In genomic region chr2:27897161-27897560, GRCm38 (mm10) we compare ENCODE assay signal across 15 mouse cellular contexts. TPM values are rescaled to one million over a fixed set of nuclear protein-coding genes. Genes with fewer than 3 reads are reported as not detected.
A peak's percentile ranks its signal among the peaks of the same experiment; 100 is the strongest.
DNase-seq lines count a peak whose midpoint lies in the region; ATAC-seq lines count a peak whose summit lies in the region.
"Had no signal": no experiment of that assay in that cellular context is flagged by ENCODE, and none has a peak within 500 bp of the region (broad histone marks: within the 10 kb centered on the region; RNA-seq: fewer than 3 reads in every experiment).

No protein-coding gene starts in this region.

- WGBS in embryonic facial prominence, embryonic 10.5 days = 59% methylated on average over 6 of the region's 6 CpGs
- WGBS in hindbrain, embryonic 13.5 days = 70% methylated on average over 6 of the region's 6 CpGs

- H3K4me3 ChIP-seq in embryonic facial prominence, embryonic 10.5 days = no peak overlapping the region
- H3K4me3 ChIP-seq in hindbrain, embryonic 13.5 days = no peak overlapping the region
- H3K4me3 ChIP-seq: intestine, embryonic 15.5 days; limb, embryonic 12.5 days had no signal

- ATAC-seq in hindbrain, embryonic 13.5 days (ENCODE audit: low FRiP score) = no peak
- ATAC-seq in activated CD4-positive, CD25-positive, alpha-beta regulatory T cell, adult 4 months = no peak
- ATAC-seq in megakaryocyte-erythroid progenitor cell, adult 5-6 weeks (replicated peaks; ENCODE audit: low FRiP score, low TSS enrichment, poor library complexity, severe bottlenecking) = no peak
- ATAC-seq: intestine, embryonic 15.5 days had no signal

- no peak overlapping the region for H3K4me2 ChIP-seq in hindbrain, embryonic 13.5 days
- H3K4me2 ChIP-seq: intestine, embryonic 15.5 days; limb, embryonic 12.5 days; midbrain, embryonic 11.5 days had no signal

- peaks cover 50% of the 10 kb centered on the region for H3K4me1 ChIP-seq in embryonic facial prominence, embryonic 10.5 days
- peaks cover 9% of the 10 kb centered on the region for H3K4me1 ChIP-seq in hindbrain, embryonic 13.5 days (replicated peaks)

- peak overlapping the region; percentile 40; the same call in 1 of the 2 replicates for H3K27ac ChIP-seq in embryonic facial prominence, embryonic 10.5 days (replicated peaks)
- H3K27ac ChIP-seq in hindbrain, embryonic 13.5 days = no peak overlapping the region
- H3K27ac ChIP-seq: intestine, embryonic 15.5 days; limb, embryonic 12.5 days had no signal

- no peak overlapping the region for H3K9ac ChIP-seq in hindbrain, embryonic 13.5 days
- H3K9ac ChIP-seq: intestine, embryonic 15.5 days; limb, embryonic 12.5 days had no signal

- H3K36me3 ChIP-seq in embryonic facial prominence, embryonic 10.5 days (replicated peaks) = no peaks in the 10 kb centered on the region; the same call in 1 of the 2 replicates
- H3K36me3 ChIP-seq in hindbrain, embryonic 13.5 days = no peaks in the 10 kb centered on the region
- H3K36me3 ChIP-seq: intestine, embryonic 15.5 days had no signal

- intact Hi-C loops in heart, postnatal 25 days (cut with DNase I) = no loop called here

- DNase-seq in heart, adult 11 months = peak; percentile 99
- DNase-seq in heart, adult 8-10 months (ENCODE audit: low spot score) = no peak
- no peak for DNase-seq in embryonic facial prominence, embryonic 10.5 days (ENCODE audit: low spot score)
- DNase-seq in heart, postnatal 25 days (ENCODE audit: low spot score) = peak; percentile 77
- DNase-seq in lung, postnatal 25 days (ENCODE audit: low spot score) = peak; percentile 73
- DNase-seq: adrenal gland, postnatal 10 days; cerebellum, adult 2 months; thymus, postnatal 4 days had no signal

- no peaks in the 10 kb centered on the region for H3K27me3 ChIP-seq in embryonic facial prominence, embryonic 10.5 days (replicated peaks; ENCODE audit: low read depth, poor library complexity, severe bottlenecking)
- no peaks in the 10 kb centered on the region for H3K27me3 ChIP-seq in hindbrain, embryonic 13.5 days
- H3K27me3 ChIP-seq: intestine, embryonic 15.5 days; limb, embryonic 12.5 days had no signal

- H3K9me3 ChIP-seq in embryonic facial prominence, embryonic 10.5 days = no peaks in the 10 kb centered on the region
- H3K9me3 ChIP-seq in hindbrain, embryonic 13.5 days = no peaks in the 10 kb centered on the region
- H3K9me3 ChIP-seq: intestine, embryonic 15.5 days; limb, embryonic 12.5 days had no signal

RNA-seq across cellular contexts. Expression of gene Col5a1, which starts 10.9 kb away (rescaled TPM):
- total RNA-seq in heart, adult 8-10 months (2022) = 10 to 100 TPM; 10.8 to 17.6 (median 15.1) TPM
- polyA plus RNA-seq in embryonic facial prominence, embryonic 10.5 days (2016; fragmentation: Nextera tagmentation; extraction: Ambion mirVana) = 16.5 and 19.3 TPM in 2 replicates
- 10 to 100 TPM; 50.0 to 58.3 TPM for total RNA-seq in heart, postnatal 25 days (2021)
- 15.4 and 16.3 TPM in 2 replicates for polyA plus RNA-seq in hindbrain, embryonic 13.5 days (2015; fragmentation: Nextera tagmentation; extraction: Ambion mirVana)
- not detected for polyA plus RNA-seq in activated CD4-positive, CD25-positive, alpha-beta regulatory T cell, adult 4 months (2017; shearing (Covaris generic))
- 22.0 and 24.7 TPM in 2 replicates for total RNA-seq in megakaryocyte-erythroid progenitor cell, adult 5-6 weeks (2014; fragmentation: Nextera tagmentation)
- 6.2 and 9.2 TPM in 2 replicates for total RNA-seq in megakaryocyte-erythroid progenitor cell, adult 5-6 weeks (2017)
- total RNA-seq: neutrophil, adult 5-6 weeks had no signal

Comparison
In these comparisons a context has a peak if more than half of its experiments do, and no peak if none do; other contexts are left out.
1. DNase-seq: peak in heart, adult 11 months (single experiment), heart, postnatal 25 days (single experiment) and lung, postnatal 25 days (single experiment); none in heart, adult 8-10 months (single experiment) and embryonic facial prominence, embryonic 10.5 days (single experiment).